Mouse (Mus musculus): Measurements from ENCODE around the gene Pus1.

Gene Pus1

GRCm38 (mm10) chr5:110779998-110780760 lies at the start of gene Pus1:
Gene Pus1 (minus strand): TSS chr5:110780659.
- peak; percentile 86 for DNase-seq (ENCODE audit: low read depth, low spot score)

- DNase-seq (ENCODE audit: low read depth, low spot score): no peak
These were observed 47.1 kb upstream of the Pus1 start for GRCm38 (mm10) chr5:110827576-110827975.

GRCm38 (mm10) chr5:110826781-110827495 lies 46.5 kb upstream of the Pus1 start:
- DNase-seq (ENCODE audit: low read depth, low spot score): no peak

- DNase-seq (ENCODE audit: low read depth, low spot score): no peak
These were observed 44.0 kb upstream of the Pus1 start for GRCm38 (mm10) chr5:110824421-110824820.

- peak; percentile 97 for DNase-seq (ENCODE audit: low read depth, low spot score)
These were observed 29.3 kb upstream of the Pus1 start, which contains the start of gene Ulk1 for GRCm38 (mm10) chr5:110809667-110810325. Gene Ulk1 (minus strand): TSS chr5:110810097.

GRCm38 (mm10) chr5:110808821-110809666 lies 28.6 kb upstream of the Pus1 start:
- DNase-seq (ENCODE audit: low read depth, low spot score): no peak

- DNase-seq (ENCODE audit: low read depth, low spot score): peak; percentile 54
These were observed 27.7 kb upstream of the Pus1 start for GRCm38 (mm10) chr5:110808061-110808631.

GRCm38 (mm10) chr5:110807453-110807852 lies 27.0 kb upstream of the Pus1 start:
- DNase-seq (ENCODE audit: low read depth, low spot score): no peak

GRCm38 (mm10) chr5:110806676-110807075 lies 26.2 kb upstream of the Pus1 start:
- no peak for DNase-seq (ENCODE audit: low read depth, low spot score)

GRCm38 (mm10) chr5:110806154-110806553 lies 25.7 kb upstream of the Pus1 start:
- DNase-seq (ENCODE audit: low read depth, low spot score): no peak

- no peak for DNase-seq (ENCODE audit: low read depth, low spot score)
These were observed 23.7 kb upstream of the Pus1 start for GRCm38 (mm10) chr5:110804012-110804743.

- DNase-seq (ENCODE audit: low read depth, low spot score): no peak
These were observed 22.4 kb upstream of the Pus1 start for GRCm38 (mm10) chr5:110802809-110803208.

- DNase-seq (ENCODE audit: low read depth, low spot score): no peak
These were observed 21.7 kb upstream of the Pus1 start for GRCm38 (mm10) chr5:110802186-110802585.

GRCm38 (mm10) chr5:110801036-110801624 lies 20.7 kb upstream of the Pus1 start:
- no peak for DNase-seq (ENCODE audit: low read depth, low spot score)

GRCm38 (mm10) chr5:110797696-110798095 lies 17.2 kb upstream of the Pus1 start:
- DNase-seq (ENCODE audit: low read depth, low spot score): no peak

GRCm38 (mm10) chr5:110794363-110794762 lies 13.9 kb upstream of the Pus1 start:
- DNase-seq (ENCODE audit: low read depth, low spot score): no peak

GRCm38 (mm10) chr5:110788684-110789083 lies 8.2 kb upstream of the Pus1 start:
- peak; percentile 54 for DNase-seq (ENCODE audit: low read depth, low spot score)

- DNase-seq (ENCODE audit: low read depth, low spot score): no peak
These were observed 5.8 kb upstream of the Pus1 start for GRCm38 (mm10) chr5:110786081-110786835.

GRCm38 (mm10) chr5:110783150-110783549 lies 2.7 kb upstream of the Pus1 start:
- no peak for DNase-seq (ENCODE audit: low read depth, low spot score)

Data from retina, postnatal 7 days (tissue).